Comparison of ENCODE assay signal across 7 mouse cellular contexts in genomic region chr5:115732176-115732848, GRCm38 (mm10). TPM values are rescaled to one million over a fixed set of nuclear protein-coding genes. Genes with fewer than 3 reads are reported as not detected.
DNase-seq lines count a peak whose midpoint lies in the region; ATAC-seq and TF ChIP-seq lines count a peak whose summit lies in the region.

No protein-coding gene starts in this region.

- H3K27me3 ChIP-seq in kidney, adult 2 months (replicated peaks; ENCODE audit: control insufficient read depth, insufficient read depth, low read length) = no peaks in the 10 kb centered on the region
- peaks cover 24% of the 10 kb centered on the region for H3K27me3 ChIP-seq in limb, embryonic 11.5 days (ENCODE audit: control insufficient read depth, insufficient read depth, low read length)
- no peaks in the 10 kb centered on the region; the same call in 1 of the 2 replicates for H3K27me3 ChIP-seq in midbrain, embryonic 14.5 days (ENCODE audit: control insufficient read depth, insufficient read depth, low read length)

- peak overlapping the region; percentile 100 for H3K4me2 ChIP-seq in limb, embryonic 11.5 days (ENCODE audit: low read depth, severe bottlenecking)
- H3K4me2 ChIP-seq in midbrain, embryonic 14.5 days (ENCODE audit: low read length) = peak overlapping the region; percentile 71

- peak overlapping the region; percentile 68 for H3K4me3 ChIP-seq in kidney, adult 2 months (ENCODE audit: insufficient read depth, low read depth, low read length)
- H3K4me3 ChIP-seq in limb, embryonic 11.5 days (ENCODE audit: low read depth, low read length) = peak overlapping the region; percentile 49
- H3K4me3 ChIP-seq in midbrain, embryonic 14.5 days (replicated peaks; ENCODE audit: low read depth, low read length) = peak overlapping the region; percentile 86

- DNase-seq in adrenal gland, postnatal 14 days = peak; percentile 91
- DNase-seq in embryo, embryonic 9.5 days (ENCODE audit: extremely low spot score) = peak; percentile 94
- DNase-seq in heart, adult 18-20 months = peak; percentile 51 to 68
- peak; percentile 98 for DNase-seq in kidney, adult 2 months
- peak; percentile 87 for DNase-seq in limb, embryonic 11.5 days (ENCODE audit: low spot score)
- peak; percentile 94 for DNase-seq in midbrain, embryonic 14.5 days
- DNase-seq in spleen, adult 18-20 months = peak; percentile 81 to 87

- no peaks in the 10 kb centered on the region for H3K9me3 ChIP-seq in limb, embryonic 11.5 days (ENCODE audit: control insufficient read depth, low read length)
- no peaks in the 10 kb centered on the region for H3K9me3 ChIP-seq in midbrain, embryonic 14.5 days (ENCODE audit: control insufficient read depth, low read length)

- no peak for TF ChIP-seq POLR2A in kidney, adult 2 months (IDR thresholded peaks at IDR 0.05; ENCODE audit: low read depth, low read length)

- ATAC-seq in limb, embryonic 11.5 days (ENCODE audit: insufficient number of reproducible peaks, low FRiP score, low TSS enrichment, low read depth) = peak; percentile 81
- peak; percentile 90 for ATAC-seq in midbrain, embryonic 14.5 days (ENCODE audit: low FRiP score, low TSS enrichment)

- no peak overlapping the region for H3K9ac ChIP-seq in limb, embryonic 11.5 days (ENCODE audit: low read length)
- H3K9ac ChIP-seq in midbrain, embryonic 14.5 days (replicated peaks; ENCODE audit: low read length) = peak overlapping the region; percentile 86

- WGBS in kidney, adult 2 months = under 1% methylated on average over 60 of the region's 91 CpGs
- WGBS in limb, embryonic 11.5 days = under 1% methylated on average over 59 of the region's 91 CpGs
- WGBS in midbrain, embryonic 14.5 days = under 1% methylated on average over 75 of the region's 91 CpGs

- H3K36me3 ChIP-seq in kidney, adult 2 months (ENCODE audit: control insufficient read depth, insufficient read depth, low read length) = no peaks in the 10 kb centered on the region
- no peaks in the 10 kb centered on the region for H3K36me3 ChIP-seq in limb, embryonic 11.5 days (ENCODE audit: control insufficient read depth, insufficient read depth, low read length)
- no peaks in the 10 kb centered on the region for H3K36me3 ChIP-seq in midbrain, embryonic 14.5 days (ENCODE audit: control insufficient read depth, insufficient read depth, low read length)

- H3K27ac ChIP-seq in kidney, adult 2 months (ENCODE audit: insufficient read depth, low read depth, low read length) = peak overlapping the region; percentile 82
- H3K27ac ChIP-seq in limb, embryonic 11.5 days (replicated peaks; ENCODE audit: low read depth, low read length) = no peak overlapping the region
- H3K27ac ChIP-seq in midbrain, embryonic 14.5 days (replicated peaks; ENCODE audit: low read depth, low read length) = peak overlapping the region; percentile 97

- peaks cover 4% of the 10 kb centered on the region; the same call in 1 of the 2 replicates for H3K4me1 ChIP-seq in kidney, adult 2 months (ENCODE audit: control insufficient read depth, insufficient read depth, low read length)
- H3K4me1 ChIP-seq in limb, embryonic 11.5 days (ENCODE audit: control insufficient read depth, insufficient read depth, low read length) = 0 out of 2 replicates have a peak, but pooled peaks cover 8% of the 10 kb centered on the region
- H3K4me1 ChIP-seq in midbrain, embryonic 14.5 days (ENCODE audit: control insufficient read depth, insufficient read depth, low read length) = peaks cover 16% of the 10 kb centered on the region

- no peak for TF ChIP-seq CTCF in kidney, adult 2 months (conservative IDR thresholded peaks at IDR 0.05; ENCODE audit: insufficient read depth, insufficient read length, low read depth, low read length)

RNA-seq across cellular contexts. Expression of gene Bicdl1, which starts 0.9 kb away (rescaled TPM):
- total RNA-seq in adrenal gland, postnatal 14 days (2021) = 10.0 and 13.1 TPM in 2 replicates
- total RNA-seq in heart, adult 18-20 months (2021) = 1 to 10 TPM; 8.0 to 8.3 TPM
- polyA plus RNA-seq in kidney, adult 2 months (2012; rRNA removed) = 55.9 and 67.5 TPM in 2 replicates
- 6.9 TPM in 2 replicates for polyA plus RNA-seq in limb, embryonic 11.5 days (2014; fragmentation: Nextera tagmentation; extraction: Ambion mirVana)
- 39.0 and 42.2 TPM in 2 replicates for polyA plus RNA-seq in midbrain, embryonic 14.5 days (2014; fragmentation: Nextera tagmentation; extraction: Ambion mirVana)
